Mouse (Mus musculus) midbrain, embryonic 11.5 days (tissue): ENCODE data around the gene Rab3ip. TPM values are rescaled to one million over a fixed set of nuclear protein-coding genes. Genes with fewer than 3 reads are reported as not detected.
A peak's percentile ranks its signal among the peaks of the same experiment; 100 is the strongest.

Experiments used
- ATAC-seq: fragments of 200-750 bp; cut with Nextera tagmentation; 2 replicates; pipeline ENCODE4 v1.8.0; 2017; ENCODE audit warnings: moderate TSS enrichment, moderate library complexity; ENCODE audit not compliant: low FRiP score
- DNase-seq: peaks from one replicate; pipeline ENCODE4 v3.0.0; 2015; ENCODE audit warnings: low spot score; ENCODE audit errors: missing footprints
- H3K27ac ChIP-seq: fragments of 300-500 bp; sonication (generic); 2 replicates; pipeline ENCODE4 v1.5.1; 2014; ENCODE audit warnings: low read depth, low read length
- H3K27me3 ChIP-seq: fragments of 300-500 bp; sonication (generic); 2 replicates; pipeline ENCODE4 v1.6.1; 2014; ENCODE audit warnings: mild to moderate bottlenecking, low read length, moderate library complexity, mixed read lengths; ENCODE audit not compliant: control insufficient read depth, insufficient read depth
- H3K36me3 ChIP-seq: fragments of 300-500 bp; sonication (generic); 2 replicates; pipeline ENCODE4 v1.6.1; 2014; ENCODE audit warnings: mild to moderate bottlenecking, low read length, moderate library complexity, mixed read lengths; ENCODE audit not compliant: control insufficient read depth, insufficient read depth
- H3K4me1 ChIP-seq: fragments of 300-500 bp; sonication (generic); 2 replicates; pipeline ENCODE4 v1.6.1; 2014; ENCODE audit warnings: low read length; ENCODE audit not compliant: control insufficient read depth, insufficient read depth
- H3K4me2 ChIP-seq: fragments of 300-500 bp; sonication (generic); 2 replicates; pipeline ENCODE4 v1.6.1; 2014; ENCODE audit warnings: mild to moderate bottlenecking, moderate library complexity
- H3K4me3 ChIP-seq: fragments of 300-500 bp; sonication (generic); 2 replicates; pipeline ENCODE4 v1.5.1; 2014; ENCODE audit warnings: low read depth, low read length
- H3K9ac ChIP-seq: fragments of 300-500 bp; sonication (generic); 2 replicates; pipeline ENCODE4 v1.6.1; 2014; ENCODE audit warnings: low read length
- H3K9me3 ChIP-seq: fragments of 300-500 bp; sonication (generic); 2 replicates; pipeline ENCODE4 v1.6.1; 2016; ENCODE audit warnings: low read length; ENCODE audit not compliant: control insufficient read depth
- WGBS: fragments of 180-500 bp; shearing (Covaris S2); extraction: QIAGEN DNeasy Blood & Tissue Kit; methylation state at CpG from one replicate; pipeline ENCODE4 v1.1.7; 2014; 5-methylcytosine and 5-hydroxymethylcytosine counted together
- polyA plus RNA-seq: library from polyadenylated mRNA; unstranded; fragments of >200 nt; fragmentation: Nextera tagmentation; extraction: Ambion mirVana; gene quantifications from 2 replicates; pipeline ENCODE4 v1.2.1, GENCODE M21; 2014

Rab3ip gene
- polyA plus RNA-seq, 1 experiment from 2014 or later = 41.1 TPM

GRCm38 (mm10) chr10:116949111-116950008 is 1.2 kb downstream of the Rab3ip start:
- Histone ChIP-seq H3K27ac (peak overlapping the region; percentile 72; the same call in 1 of the 2 replicates), H3K36me3 (no peaks in the 10 kb centered on the region), H3K27me3 (no peaks in the 10 kb centered on the region), H3K4me2 (peak overlapping the region; percentile 77), H3K4me1 (peaks cover 11% of the 10 kb centered on the region; the same call in 1 of the 2 replicates), H3K9me3 (no peaks in the 10 kb centered on the region), H3K4me3 (peak overlapping the region; percentile 89), H3K9ac (peak overlapping the region; percentile 87)
- WGBS = 1% methylated on average over 37 of the region's 44 CpGs
- peak; percentile 96 for DNase-seq
- ATAC-seq = peak; percentile 35; the same call in 1 of the 2 replicates

DNA sequence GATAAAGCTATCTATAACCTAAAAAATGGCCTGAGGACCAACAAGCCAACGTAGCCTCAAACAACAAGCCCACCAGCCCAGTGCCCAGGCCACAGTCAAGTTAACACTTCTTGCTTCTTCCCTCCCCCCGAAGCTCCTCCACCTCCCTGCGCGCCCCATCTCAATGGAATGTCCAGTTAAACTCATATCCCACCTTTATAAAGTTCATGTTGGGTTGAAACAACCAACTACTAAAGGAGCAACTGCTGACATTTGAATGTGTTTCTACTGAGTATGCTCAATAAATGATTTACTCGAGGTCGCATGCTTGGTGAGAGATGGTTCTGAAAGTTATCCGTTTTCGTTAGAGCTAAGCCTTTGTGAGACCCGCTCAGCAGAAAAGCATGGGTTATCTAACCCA is 2.2 kb downstream of the Rab3ip start:
- no peak for DNase-seq
- Histone ChIP-seq H3K4me2 (peak overlapping the region; percentile 77), H3K4me3 (peak overlapping the region; percentile 89), H3K4me1 (peaks cover 11% of the 10 kb centered on the region; the same call in 1 of the 2 replicates), H3K27me3 (no peaks in the 10 kb centered on the region), H3K36me3 (no peaks in the 10 kb centered on the region), H3K9me3 (no peaks in the 10 kb centered on the region), H3K27ac (no peak overlapping the region), H3K9ac (no peak overlapping the region)
- 80% methylated on average over 9 of the region's 9 CpGs for WGBS
- no peak for ATAC-seq

GRCm38 (mm10) chr10:116944940-116945339 is 5.6 kb downstream of the Rab3ip start:
- H3K36me3 ChIP-seq = no peaks in the 10 kb centered on the region
- 81% methylated on average over 10 of the region's 10 CpGs for WGBS
- H3K4me3 ChIP-seq = no peak overlapping the region
- H3K4me1 ChIP-seq = peaks cover 11% of the 10 kb centered on the region; the same call in 1 of the 2 replicates
- no peak overlapping the region for H3K4me2 ChIP-seq
- DNase-seq (no peak), ATAC-seq (no peak)
- no peaks in the 10 kb centered on the region for H3K9me3 ChIP-seq
- no peak overlapping the region for H3K27ac ChIP-seq
- no peak overlapping the region for H3K9ac ChIP-seq
- H3K27me3 ChIP-seq = no peaks in the 10 kb centered on the region

GRCm38 (mm10) chr10:116944144-116944543 is 6.4 kb downstream of the Rab3ip start:
- H3K9me3 ChIP-seq = no peaks in the 10 kb centered on the region
- no peak for DNase-seq
- H3K4me3 ChIP-seq = no peak overlapping the region
- H3K27ac ChIP-seq = no peak overlapping the region
- no peak overlapping the region for H3K9ac ChIP-seq
- H3K4me2 ChIP-seq = no peak overlapping the region
- 0 out of 2 replicates have a peak, but pooled peaks cover 1% of the 10 kb centered on the region for H3K36me3 ChIP-seq
- no peak for ATAC-seq
- no peaks in the 10 kb centered on the region for H3K27me3 ChIP-seq
- WGBS = 85% methylated on average over 3 of the region's 3 CpGs
- H3K4me1 ChIP-seq = peaks cover 10% of the 10 kb centered on the region; the same call in 1 of the 2 replicates

- Histone ChIP-seq H3K27ac (no peak overlapping the region), H3K36me3 (peaks cover 3% of the 10 kb centered on the region; the same call in 1 of the 2 replicates), H3K4me1 (no peaks in the 10 kb centered on the region), H3K9ac (no peak overlapping the region), H3K27me3 (no peaks in the 10 kb centered on the region), H3K9me3 (no peaks in the 10 kb centered on the region), H3K4me3 (no peak overlapping the region), H3K4me2 (no peak overlapping the region)
- ATAC-seq (no peak), DNase-seq (no peak)
- 91% methylated on average over 6 of the region's 6 CpGs for WGBS
Measured at GRCm38 (mm10) chr10:116943025-116943424, 7.5 kb downstream of the Rab3ip start.

DNA sequence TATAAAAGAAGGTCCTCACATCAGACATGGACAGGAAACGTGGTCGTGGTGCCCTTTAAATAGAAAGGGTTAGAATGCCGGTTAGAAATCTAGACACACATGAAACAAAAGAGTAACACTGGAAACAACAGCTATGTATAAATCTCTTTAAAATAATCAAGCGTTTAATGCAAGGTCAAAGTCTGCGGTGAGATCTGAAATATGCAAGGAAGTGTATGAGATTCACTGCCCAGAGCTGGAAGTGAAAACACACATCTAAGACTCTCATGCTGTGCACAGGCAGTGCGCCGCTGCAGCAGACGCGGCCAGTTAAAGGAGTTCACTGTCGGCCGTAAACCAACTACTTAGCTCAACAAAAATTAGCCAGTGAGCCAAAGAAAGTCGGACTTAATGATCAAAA is 15.5 kb downstream of the Rab3ip start:
- Histone ChIP-seq H3K9ac (no peak overlapping the region), H3K27me3 (no peaks in the 10 kb centered on the region), H3K4me1 (no peaks in the 10 kb centered on the region), H3K4me3 (no peak overlapping the region), H3K27ac (no peak overlapping the region), H3K9me3 (no peaks in the 10 kb centered on the region), H3K36me3 (peaks cover 5% of the 10 kb centered on the region; the same call in 1 of the 2 replicates), H3K4me2 (no peak overlapping the region)
- WGBS = 81% methylated on average over 12 of the region's 12 CpGs
- ATAC-seq (no peak), DNase-seq (no peak)

DNA sequence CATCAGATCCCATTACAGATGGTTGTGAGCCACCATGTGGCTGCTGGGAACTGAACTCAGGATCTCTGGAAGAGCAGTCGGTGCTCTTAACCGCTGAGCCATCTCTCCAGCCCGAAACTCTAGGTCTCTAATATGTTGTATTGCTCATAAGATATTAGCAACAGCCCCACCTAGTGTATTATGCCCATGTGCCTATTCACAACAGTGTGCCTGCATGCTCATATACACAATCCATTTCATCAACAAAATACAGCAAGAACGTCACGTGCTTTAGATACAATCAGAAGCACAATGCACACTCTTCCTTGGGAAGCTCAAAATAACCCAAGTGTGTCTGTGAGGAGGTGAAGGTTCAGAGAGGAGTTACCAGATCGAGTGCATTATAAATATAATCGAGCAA is 16.8 kb downstream of the Rab3ip start:
- no peak overlapping the region for H3K4me2 ChIP-seq
- no peaks in the 10 kb centered on the region for H3K9me3 ChIP-seq
- no peak overlapping the region for H3K4me3 ChIP-seq
- WGBS = 95% methylated on average over 7 of the region's 7 CpGs
- no peaks in the 10 kb centered on the region for H3K4me1 ChIP-seq
- H3K27ac ChIP-seq = no peak overlapping the region
- no peak for ATAC-seq
- no peak overlapping the region for H3K9ac ChIP-seq
- H3K36me3 ChIP-seq = peaks cover 3% of the 10 kb centered on the region; the same call in 1 of the 2 replicates
- H3K27me3 ChIP-seq = no peaks in the 10 kb centered on the region
- no peak for DNase-seq

GRCm38 (mm10) chr10:116932418-116932817 is 18.2 kb downstream of the Rab3ip start:
- Histone ChIP-seq H3K27me3 (no peaks in the 10 kb centered on the region), H3K27ac (no peak overlapping the region), H3K36me3 (peaks cover 3% of the 10 kb centered on the region; the same call in 1 of the 2 replicates), H3K4me2 (no peak overlapping the region), H3K4me1 (no peaks in the 10 kb centered on the region), H3K9ac (no peak overlapping the region), H3K4me3 (no peak overlapping the region), H3K9me3 (no peaks in the 10 kb centered on the region)
- ATAC-seq (no peak), DNase-seq (no peak)
- 91% methylated on average over 13 of the region's 13 CpGs for WGBS

DNA sequence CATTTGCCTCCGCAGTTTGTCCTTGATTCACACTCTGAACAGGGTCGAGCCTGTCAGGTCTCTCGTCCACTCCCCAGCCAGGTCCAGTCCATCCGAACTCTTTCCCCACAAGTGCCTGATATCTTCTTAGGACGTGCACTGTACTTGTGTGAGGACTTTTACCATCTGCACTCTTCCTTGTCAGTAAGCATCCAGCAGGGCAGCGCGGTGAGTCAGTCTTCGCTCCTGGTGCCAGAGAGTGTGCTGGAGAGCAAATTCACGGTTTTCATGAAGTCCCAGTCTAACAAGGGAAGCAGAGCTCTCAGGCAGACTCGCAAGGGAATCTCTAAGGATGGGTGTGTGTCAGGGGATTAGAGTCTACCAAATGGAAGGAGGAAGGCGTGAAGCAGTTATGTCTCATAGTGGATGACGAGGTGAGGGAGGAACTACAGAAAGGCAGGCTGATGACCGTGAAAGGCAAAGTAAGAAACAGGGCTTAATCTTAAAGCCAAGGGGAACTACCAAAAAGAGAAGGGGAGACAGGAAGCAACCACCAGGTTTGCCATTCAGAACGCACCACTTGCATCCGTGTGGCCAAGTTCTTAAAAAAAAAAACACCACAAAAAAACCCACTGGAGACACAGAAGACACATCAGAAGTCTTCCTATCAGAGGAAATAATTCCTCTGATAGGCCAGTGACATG is 18.9 kb downstream of the Rab3ip start:
- no peak overlapping the region for H3K4me3 ChIP-seq
- DNase-seq (no peak), ATAC-seq (no peak)
- no peak overlapping the region for H3K27ac ChIP-seq
- H3K4me1 ChIP-seq = no peaks in the 10 kb centered on the region
- H3K9ac ChIP-seq = no peak overlapping the region
- H3K4me2 ChIP-seq = no peak overlapping the region
- no peaks in the 10 kb centered on the region; the same call in 1 of the 2 replicates for H3K36me3 ChIP-seq
- no peaks in the 10 kb centered on the region for H3K9me3 ChIP-seq
- WGBS = 92% methylated on average over 15 of the region's 15 CpGs
- H3K27me3 ChIP-seq = no peaks in the 10 kb centered on the region
